Mouse (Mus musculus) embryonic fibroblast, embryonic 13.5 days (primary cell): Measurements from ENCODE around the gene Rcvrn.

Source experiments
- CTCF ChIP-seq: IDR thresholded peaks from 2 replicates; pipeline ENCODE4 v1.5.1; 2011; ENCODE audit warnings: mild to moderate bottlenecking, control low read depth, low read length, moderate library complexity, borderline replicate concordance; ENCODE audit not compliant: insufficient read depth
- POLR2A ChIP-seq: IDR thresholded peaks from 2 replicates; pipeline ENCODE4 v1.6.1; 2011; ENCODE audit warnings: low read depth, mild to moderate bottlenecking, control low read depth, low read length, moderate library complexity

DNA sequence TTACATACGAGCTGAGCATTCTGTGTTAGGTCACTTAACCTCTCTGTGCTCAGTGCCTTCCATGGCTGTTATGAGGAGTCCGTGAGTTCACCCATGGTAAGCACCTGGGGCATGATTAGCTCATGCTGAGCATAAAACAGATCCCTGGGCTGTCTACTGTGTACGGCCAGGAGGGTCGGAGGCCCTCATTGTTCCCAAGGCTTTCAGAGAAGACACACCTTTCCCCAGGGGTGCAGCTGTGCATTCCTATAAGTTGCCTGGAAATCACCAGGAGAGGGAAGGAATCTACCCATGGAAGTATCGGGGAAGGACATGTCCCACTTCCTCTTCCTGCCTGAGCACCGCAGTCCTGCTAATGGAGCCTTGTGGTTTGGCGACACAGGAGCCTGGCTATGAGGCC lies 38.8 kb upstream of the Rcvrn start:
- TF ChIP-seq CTCF (no peak), POLR2A (no peak)
